Mouse (Mus musculus) cerebellum, postnatal 10 days (tissue): ENCODE measurements around the gene Tmem236.

Experiments used
- DNase-seq, 2 experiments: peaks; one replicate each; pipeline ENCODE4 v3.0.0; 2021; ENCODE audit warnings: mixed read lengths in 2 of 2

Gene Tmem236

DNA sequence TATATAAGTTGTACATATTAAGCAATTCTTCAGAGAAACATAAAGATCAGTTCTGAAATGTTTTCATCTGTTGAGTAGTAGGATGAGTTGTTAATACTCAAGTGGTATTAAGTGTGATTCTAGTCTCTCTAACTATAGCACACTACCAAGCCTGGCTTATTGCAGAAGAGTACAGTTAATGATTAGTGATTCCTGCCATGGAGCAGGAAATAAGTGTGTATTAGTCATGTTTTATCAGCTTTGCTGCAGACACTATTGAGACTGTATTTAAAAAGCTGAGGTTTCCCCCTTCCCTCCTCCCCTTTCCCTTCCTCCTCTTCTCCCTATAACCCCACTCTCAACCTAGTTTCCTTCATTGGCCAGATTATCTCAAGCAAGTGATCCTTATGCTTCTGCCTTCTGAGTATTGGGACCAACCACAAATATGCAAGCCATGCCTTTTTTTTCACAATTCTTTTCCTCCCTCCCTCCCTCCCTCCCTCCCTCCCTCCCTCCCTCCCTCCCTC, 84.1 kb downstream of the Tmem236 start:
- no peak for DNase-seq

DNA sequence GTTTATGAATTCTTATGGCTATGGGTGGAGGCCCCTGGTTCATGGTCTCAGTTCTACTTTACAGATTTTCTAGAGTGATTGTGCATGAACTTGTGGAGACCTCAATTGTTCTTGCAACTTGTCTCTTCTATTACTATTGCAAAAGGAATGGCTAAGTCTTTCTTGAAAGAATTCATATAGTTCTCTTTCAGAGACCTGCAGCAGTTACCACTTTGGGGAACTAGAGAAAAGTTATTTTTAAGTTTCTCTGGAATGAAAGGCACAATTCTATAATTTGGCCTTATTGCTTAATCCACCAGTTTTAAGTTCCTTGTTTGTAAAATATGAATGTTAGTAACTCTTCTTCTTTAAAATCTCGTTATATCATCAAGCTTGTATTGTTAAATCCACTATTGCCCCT, 87.8 kb downstream of the Tmem236 start:
- DNase-seq, result no peak

DNA sequence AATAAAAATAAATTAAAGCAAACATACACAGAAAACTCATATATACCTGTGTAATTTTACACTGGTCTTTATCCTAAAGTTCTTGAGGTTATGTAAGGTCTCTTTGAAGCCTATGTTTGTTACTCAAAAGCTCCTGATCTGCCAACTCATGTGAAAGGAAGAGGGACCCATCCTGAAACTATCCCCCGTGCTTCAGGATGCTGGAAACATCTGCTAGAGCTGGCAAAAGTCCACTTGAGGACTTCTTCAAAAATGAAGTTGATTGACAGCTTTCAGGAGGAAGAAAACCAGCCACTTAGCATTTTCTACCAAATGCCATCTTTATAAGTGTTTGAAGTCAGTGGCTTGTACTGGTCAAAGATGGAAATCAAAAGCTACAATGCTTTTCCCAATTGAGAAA, 94.8 kb downstream of the Tmem236 start:
- no peak for DNase-seq
